ENCODE assay signal across 9 mouse cellular contexts in genomic region chr5:24601071-24601835, GRCm38 (mm10). TPM values are rescaled to one million over a fixed set of nuclear protein-coding genes. Genes with fewer than 3 reads are reported as not detected.
DNase-seq lines count a peak whose midpoint lies in the region; ATAC-seq and TF ChIP-seq lines count a peak whose summit lies in the region.
"Had no signal": no experiment of that assay in that cellular context is flagged by ENCODE, and none has a peak within 500 bp of the region (broad histone marks: within the 10 kb centered on the region; RNA-seq: fewer than 3 reads in every experiment).

No protein-coding gene starts in this region.

- peak overlapping the region; percentile 38 for H3K4me3 ChIP-seq in C2C12 (ENCODE audit: insufficient read depth, poor library complexity, severe bottlenecking)
- H3K4me3 ChIP-seq in embryonic facial prominence, embryonic 13.5 days = peak overlapping the region; percentile 67
- peak overlapping the region; percentile 65 for H3K4me3 ChIP-seq in intestine, embryonic 14.5 days (ENCODE audit: low read depth, low read length)

- H3K9ac ChIP-seq in embryonic facial prominence, embryonic 13.5 days = peak overlapping the region; percentile 95
- peak overlapping the region; percentile 89 for H3K9ac ChIP-seq in intestine, embryonic 14.5 days (ENCODE audit: low read length)

- peaks cover 17% of the 10 kb centered on the region for H3K79me2 ChIP-seq in C2C12 (ENCODE audit: control insufficient read depth, insufficient read depth)

- ATAC-seq in embryonic facial prominence, embryonic 13.5 days (ENCODE audit: insufficient number of reproducible peaks, insufficient read depth, low FRiP score, low TSS enrichment, low read depth) = peak; percentile 23; the same call in 1 of the 2 replicates
- 0 out of 2 replicates have a peak, but pooled peaks have one; percentile 14 for ATAC-seq in intestine, embryonic 14.5 days (replicated peaks; ENCODE audit: low FRiP score, low TSS enrichment, low read depth)
- no peak for ATAC-seq in megakaryocyte progenitor cell, adult 5-6 weeks (replicated peaks; ENCODE audit: poor library complexity)

- TF ChIP-seq CTCF in C2C12 (IDR thresholded peaks at IDR 0.05; ENCODE audit: control insufficient read depth, insufficient read depth, insufficient read length) = no peak

- H3ac ChIP-seq in C2C12 (ENCODE audit: control insufficient read depth, insufficient read length, low read depth) = peak overlapping the region; percentile 75

- H3K27ac ChIP-seq in embryonic facial prominence, embryonic 13.5 days = peak overlapping the region; percentile 100
- peak overlapping the region; percentile 99 for H3K27ac ChIP-seq in intestine, embryonic 14.5 days (ENCODE audit: low read depth)
- H3K27ac ChIP-seq: macrophage had no signal

- H3K36me3 ChIP-seq in C2C12 (ENCODE audit: control insufficient read depth, insufficient read depth) = no peaks in the 10 kb centered on the region
- 0 out of 2 replicates have a peak, but pooled peaks cover 2% of the 10 kb centered on the region for H3K36me3 ChIP-seq in embryonic facial prominence, embryonic 13.5 days
- no peaks in the 10 kb centered on the region for H3K36me3 ChIP-seq in intestine, embryonic 14.5 days (ENCODE audit: control insufficient read depth, insufficient read depth, low read length)

- DNase-seq in gastrocnemius, postnatal 4 days (ENCODE audit: low spot score in 2 of 2) = peak; percentile 44 to 58
- DNase-seq in gastrocnemius, postnatal 14 days = no peak
- no peak for DNase-seq in intestine, embryonic 14.5 days (ENCODE audit: low spot score)
- peak; percentile 42 for DNase-seq in neural tube, embryonic 10.5 days (ENCODE audit: extremely low spot score, low spot score)
- no peak for DNase-seq in thymus, postnatal 0 days (ENCODE audit: low spot score)

- WGBS in embryonic facial prominence, embryonic 13.5 days = 1% methylated on average over 33 of the region's 33 CpGs
- WGBS in intestine, embryonic 14.5 days = 1% methylated on average over 33 of the region's 33 CpGs

- H3K9me3 ChIP-seq in embryonic facial prominence, embryonic 13.5 days = no peaks in the 10 kb centered on the region
- H3K9me3 ChIP-seq in intestine, embryonic 14.5 days (ENCODE audit: control insufficient read depth, low read length) = no peaks in the 10 kb centered on the region

- H3K4me2 ChIP-seq in embryonic facial prominence, embryonic 13.5 days = peak overlapping the region; percentile 83
- peak overlapping the region; percentile 74 for H3K4me2 ChIP-seq in intestine, embryonic 14.5 days (ENCODE audit: low read length)

- peaks cover 77% of the 10 kb centered on the region for H3K4me1 ChIP-seq in embryonic facial prominence, embryonic 13.5 days
- H3K4me1 ChIP-seq in intestine, embryonic 14.5 days (replicated peaks; ENCODE audit: control insufficient read depth, insufficient read depth, low read length) = peaks cover 53% of the 10 kb centered on the region

- intact Hi-C loops in gastrocnemius, postnatal 14 days (cut with DNase I; ENCODE audit: low total_unique reads) = no loop called here

- no peaks in the 10 kb centered on the region for H3K27me3 ChIP-seq in C2C12 (ENCODE audit: control insufficient read depth, insufficient read depth, insufficient read length)
- no peaks in the 10 kb centered on the region; the same call in 1 of the 2 replicates for H3K27me3 ChIP-seq in embryonic facial prominence, embryonic 13.5 days
- 0 out of 2 replicates have a peak, but pooled peaks cover 8% of the 10 kb centered on the region for H3K27me3 ChIP-seq in intestine, embryonic 14.5 days (replicated peaks; ENCODE audit: control insufficient read depth, insufficient read depth, low read length)

- peaks cover 2% of the 10 kb centered on the region for H3K79me3 ChIP-seq in C2C12 (ENCODE audit: low read depth)

TF ChIP-seq in C2C12, 6 proteins besides CTCF, POLR2A, EP300 and RAD21:
- TF ChIP-seq MYOD1 (IDR thresholded peaks at IDR 0.05; ENCODE audit: control insufficient read depth, insufficient read length, low read depth) (no peak), MAX (IDR thresholded peaks at IDR 0.05) (no peak), FOSL1 (IDR thresholded peaks at IDR 0.05; ENCODE audit: insufficient read depth, low read length, poor library complexity, severe bottlenecking) (no peak), MYOG (IDR thresholded peaks at IDR 0.05; ENCODE audit: control insufficient read depth, extremely low read depth, insufficient read length) (no peak), USF1 (IDR thresholded peaks at IDR 0.05; ENCODE audit: low read depth) (no peak), CEBPB (IDR thresholded peaks at IDR 0.05; ENCODE audit: low read depth) (no peak)

RNA-seq across cellular contexts. Expression of gene Chpf2, which starts 14.7 kb away (rescaled TPM):
- 10 to 100 TPM; 34.4 to 36.7 TPM for total RNA-seq in gastrocnemius, postnatal 4 days (2021)
- total RNA-seq in gastrocnemius, postnatal 14 days (2021) = 10 to 100 TPM; 15.8 to 17.9 TPM
- polyA plus RNA-seq in C2C12 (2012; fragmentation: generic; extraction: Trizol) = 37.7 TPM
- polyA plus RNA-seq in embryonic facial prominence, embryonic 13.5 days (2015; fragmentation: Nextera tagmentation; extraction: Ambion mirVana) = 24.2 and 26.4 TPM in 2 replicates
- 8.6 and 10.6 TPM in 2 replicates for polyA plus RNA-seq in intestine, embryonic 14.5 days (2014; fragmentation: Nextera tagmentation; extraction: Ambion mirVana)
- polyA plus RNA-seq in thymus, postnatal 0 days (2015; fragmentation: Nextera tagmentation; extraction: Ambion mirVana) = 16.8 and 18.5 TPM in 2 replicates
- 4.7 and 5.9 TPM in 2 replicates for total RNA-seq in megakaryocyte progenitor cell, adult 5-6 weeks (2015)
- total RNA-seq in megakaryocyte progenitor cell, adult 5-6 weeks (2017) = 12.4 and 35.1 TPM in 2 replicates

RNA-seq across cellular contexts. Expression of gene Smarcd3, which starts 23.0 kb away (rescaled TPM):
- total RNA-seq in gastrocnemius, postnatal 4 days (2021) = 100 to 1,000 TPM; 131 to 137 TPM
- total RNA-seq in gastrocnemius, postnatal 14 days (2021) = 100 to 1,000 TPM in 1 of 2 experiments, 10 to 100 TPM in 1; 95.1 to 113 TPM
- 87.6 TPM for polyA plus RNA-seq in C2C12 (2012; fragmentation: generic; extraction: Trizol)
- 37.4 and 43.5 TPM in 2 replicates for polyA plus RNA-seq in embryonic facial prominence, embryonic 13.5 days (2015; fragmentation: Nextera tagmentation; extraction: Ambion mirVana)
- 26.2 and 27.5 TPM in 2 replicates for polyA plus RNA-seq in intestine, embryonic 14.5 days (2014; fragmentation: Nextera tagmentation; extraction: Ambion mirVana)
- 2.0 and 2.5 TPM in 2 replicates for polyA plus RNA-seq in thymus, postnatal 0 days (2015; fragmentation: Nextera tagmentation; extraction: Ambion mirVana)
- not detected in 2 replicates for total RNA-seq in megakaryocyte progenitor cell, adult 5-6 weeks (2015)
- 0.08 TPM in 1 of 2 replicates, not detected in the other for total RNA-seq in megakaryocyte progenitor cell, adult 5-6 weeks (2017)

RNA-seq across cellular contexts. Expression of gene Abcf2, which starts 24.0 kb away (rescaled TPM):
- total RNA-seq in gastrocnemius, postnatal 4 days (2021) = 10 to 100 TPM; 60.6 to 61.0 TPM
- total RNA-seq in gastrocnemius, postnatal 14 days (2021) = 10 to 100 TPM; 78.5 to 84.4 TPM
- polyA plus RNA-seq in C2C12 (2012; fragmentation: generic; extraction: Trizol) = 143 TPM
- polyA plus RNA-seq in embryonic facial prominence, embryonic 13.5 days (2015; fragmentation: Nextera tagmentation; extraction: Ambion mirVana) = 112 and 115 TPM in 2 replicates
- 97.6 and 98.4 TPM in 2 replicates for polyA plus RNA-seq in intestine, embryonic 14.5 days (2014; fragmentation: Nextera tagmentation; extraction: Ambion mirVana)
- polyA plus RNA-seq in thymus, postnatal 0 days (2015; fragmentation: Nextera tagmentation; extraction: Ambion mirVana) = 119 and 121 TPM in 2 replicates
- 45.4 and 46.0 TPM in 2 replicates for total RNA-seq in megakaryocyte progenitor cell, adult 5-6 weeks (2015)
- total RNA-seq in megakaryocyte progenitor cell, adult 5-6 weeks (2017) = 113 and 115 TPM in 2 replicates

RNA-seq across cellular contexts. Expression of gene 4931409K22Rik, which starts 44.6 kb away (rescaled TPM):
- total RNA-seq in gastrocnemius, postnatal 4 days (2021) = not detected
- total RNA-seq in gastrocnemius, postnatal 14 days (2021) = not detected
- not detected for polyA plus RNA-seq in C2C12 (2012; fragmentation: generic; extraction: Trizol)
- polyA plus RNA-seq in embryonic facial prominence, embryonic 13.5 days (2015; fragmentation: Nextera tagmentation; extraction: Ambion mirVana) = 0.11 TPM in 1 of 2 replicates, not detected in the other
- 0.15 TPM in 1 of 2 replicates, not detected in the other for polyA plus RNA-seq in intestine, embryonic 14.5 days (2014; fragmentation: Nextera tagmentation; extraction: Ambion mirVana)
- polyA plus RNA-seq in thymus, postnatal 0 days (2015; fragmentation: Nextera tagmentation; extraction: Ambion mirVana) = not detected in 2 replicates
- not detected in 2 replicates for total RNA-seq in megakaryocyte progenitor cell, adult 5-6 weeks (2015)
- total RNA-seq in megakaryocyte progenitor cell, adult 5-6 weeks (2017) = not detected in 2 replicates
- polyA plus RNA-seq: macrophage had no signal

Comparison
In these comparisons a context has a peak if more than half of its experiments do, and no peak if none do; other contexts are left out.
1. DNase-seq: peak in gastrocnemius, postnatal 4 days (2 of 2) and neural tube, embryonic 10.5 days (single experiment); none in gastrocnemius, postnatal 14 days (single experiment), intestine, embryonic 14.5 days (single experiment) and thymus, postnatal 0 days (single experiment).
2. Peak in every context shown above with its lines, with median percentiles within 50 percentile points of each other: H3K4me3 ChIP-seq.